Mouse (Mus musculus): ENCODE measurements around the gene Slc4a10. TPM values are rescaled to one million over a fixed set of nuclear protein-coding genes. Genes with fewer than 3 reads are reported as not detected.

Gene Slc4a10
- polyA plus RNA-seq, 1 experiment: not detected

DNA sequence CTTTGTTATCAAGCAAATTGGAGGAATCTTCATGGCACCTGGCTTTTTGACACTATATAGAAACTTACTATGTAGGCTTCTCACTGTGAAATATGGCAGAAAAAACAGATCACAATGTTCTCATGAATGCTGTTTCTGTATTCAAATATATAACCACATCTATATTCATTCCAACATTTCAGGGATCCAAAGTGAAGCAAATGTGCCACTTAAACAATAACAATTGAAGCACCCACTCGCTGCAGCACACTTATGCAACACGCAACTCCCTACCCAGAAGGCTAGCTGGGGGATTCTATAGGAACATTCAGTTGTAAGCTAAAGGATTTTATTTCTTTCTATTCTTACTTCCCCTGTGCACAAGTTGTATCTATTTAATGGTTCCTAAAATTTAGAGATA lies 255.5 kb downstream of the Slc4a10 start:
- TF ChIP-seq CTCF (IDR thresholded peaks at IDR 0.05; ENCODE audit: low read depth, low read length) (no peak), EP300 (IDR thresholded peaks at IDR 0.05; ENCODE audit: insufficient read depth, low read depth, low read length) (no peak), POLR2A (IDR thresholded peaks at IDR 0.05; ENCODE audit: insufficient read depth, low read length) (no peak)
- Histone ChIP-seq H3K27me3 (ENCODE audit: control insufficient read depth, insufficient read depth, low read length, poor library complexity, severe bottlenecking) (no peaks in the 10 kb centered on the region), H3K36me3 (ENCODE audit: control insufficient read depth, insufficient read depth, low read length, poor library complexity, severe bottlenecking) (no peaks in the 10 kb centered on the region), H3K4me3 (ENCODE audit: low read depth, low read length) (no peak overlapping the region), H3K9me3 (replicated peaks; ENCODE audit: control insufficient read depth, insufficient read depth, low read length, poor library complexity, severe bottlenecking) (no peaks in the 10 kb centered on the region), H3K4me1 (ENCODE audit: control insufficient read depth, insufficient read depth, low read length) (no peaks in the 10 kb centered on the region), H3K27ac (ENCODE audit: insufficient read depth, low read length) (no peak overlapping the region), H3K9ac (ENCODE audit: low read depth, poor library complexity, severe bottlenecking) (no peak overlapping the region)

DNA sequence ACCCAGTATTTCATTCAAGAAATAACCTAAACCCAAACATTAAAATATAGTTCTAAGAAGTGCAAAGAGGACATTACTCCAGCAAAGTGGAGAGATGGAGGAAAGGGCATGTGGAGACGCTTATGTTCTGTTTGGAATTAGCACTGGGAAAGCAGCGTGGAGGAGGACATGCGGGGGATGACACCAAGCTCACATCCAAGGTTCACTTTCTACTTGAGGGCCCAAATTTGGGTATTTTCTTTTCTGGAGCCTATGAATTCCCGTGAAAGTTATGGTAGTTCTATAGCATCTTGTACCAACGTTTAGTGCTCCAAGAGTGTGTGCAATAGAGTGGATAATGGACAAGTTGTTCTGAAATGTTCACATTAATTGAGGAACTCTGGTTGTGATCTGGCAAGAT lies 260.7 kb downstream of the Slc4a10 start:
- Histone ChIP-seq H3K4me1 (ENCODE audit: control insufficient read depth, insufficient read depth, low read length) (no peaks in the 10 kb centered on the region), H3K36me3 (ENCODE audit: control insufficient read depth, insufficient read depth, low read length, poor library complexity, severe bottlenecking) (no peaks in the 10 kb centered on the region), H3K27ac (ENCODE audit: insufficient read depth, low read length) (no peak overlapping the region), H3K9me3 (replicated peaks; ENCODE audit: control insufficient read depth, insufficient read depth, low read length, poor library complexity, severe bottlenecking) (no peaks in the 10 kb centered on the region), H3K27me3 (ENCODE audit: control insufficient read depth, insufficient read depth, low read length, poor library complexity, severe bottlenecking) (no peaks in the 10 kb centered on the region), H3K4me3 (ENCODE audit: low read depth, low read length) (no peak overlapping the region), H3K9ac (ENCODE audit: low read depth, poor library complexity, severe bottlenecking) (no peak overlapping the region)
- no peak for TF ChIP-seq CTCF (IDR thresholded peaks at IDR 0.05; ENCODE audit: low read depth, low read length)
- TF ChIP-seq EP300 (IDR thresholded peaks at IDR 0.05; ENCODE audit: insufficient read depth, low read depth, low read length): no peak
- no peak for TF ChIP-seq POLR2A (IDR thresholded peaks at IDR 0.05; ENCODE audit: insufficient read depth, low read length)

DNA sequence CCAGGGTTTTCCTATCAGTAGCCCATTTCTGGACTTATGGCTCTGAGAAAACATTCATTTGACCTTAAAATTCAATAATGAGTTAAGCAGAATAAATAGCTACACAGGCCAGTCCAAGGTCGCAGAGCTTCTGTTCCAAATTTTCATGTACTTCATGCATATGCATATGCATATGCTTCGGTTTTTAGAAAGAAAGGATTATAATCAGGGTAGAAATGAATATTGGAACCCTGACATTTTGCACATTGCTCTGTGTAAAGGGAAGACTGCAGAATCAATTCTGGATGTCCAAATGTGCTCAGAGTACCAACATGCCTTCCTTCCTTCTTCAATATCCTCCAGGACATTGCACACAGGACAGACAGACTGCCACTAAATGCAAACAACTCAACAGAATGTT lies 261.2 kb downstream of the Slc4a10 start:
- Histone ChIP-seq H3K36me3 (ENCODE audit: control insufficient read depth, insufficient read depth, low read length, poor library complexity, severe bottlenecking) (no peaks in the 10 kb centered on the region), H3K4me1 (ENCODE audit: control insufficient read depth, insufficient read depth, low read length) (no peaks in the 10 kb centered on the region), H3K4me3 (ENCODE audit: low read depth, low read length) (no peak overlapping the region), H3K9ac (ENCODE audit: low read depth, poor library complexity, severe bottlenecking) (no peak overlapping the region), H3K9me3 (replicated peaks; ENCODE audit: control insufficient read depth, insufficient read depth, low read length, poor library complexity, severe bottlenecking) (no peaks in the 10 kb centered on the region), H3K27ac (ENCODE audit: insufficient read depth, low read length) (no peak overlapping the region), H3K27me3 (ENCODE audit: control insufficient read depth, insufficient read depth, low read length, poor library complexity, severe bottlenecking) (no peaks in the 10 kb centered on the region)
- TF ChIP-seq EP300 (IDR thresholded peaks at IDR 0.05; ENCODE audit: insufficient read depth, low read depth, low read length) (no peak), POLR2A (IDR thresholded peaks at IDR 0.05; ENCODE audit: insufficient read depth, low read length) (no peak), CTCF (IDR thresholded peaks at IDR 0.05; ENCODE audit: low read depth, low read length) (no peak)

DNA sequence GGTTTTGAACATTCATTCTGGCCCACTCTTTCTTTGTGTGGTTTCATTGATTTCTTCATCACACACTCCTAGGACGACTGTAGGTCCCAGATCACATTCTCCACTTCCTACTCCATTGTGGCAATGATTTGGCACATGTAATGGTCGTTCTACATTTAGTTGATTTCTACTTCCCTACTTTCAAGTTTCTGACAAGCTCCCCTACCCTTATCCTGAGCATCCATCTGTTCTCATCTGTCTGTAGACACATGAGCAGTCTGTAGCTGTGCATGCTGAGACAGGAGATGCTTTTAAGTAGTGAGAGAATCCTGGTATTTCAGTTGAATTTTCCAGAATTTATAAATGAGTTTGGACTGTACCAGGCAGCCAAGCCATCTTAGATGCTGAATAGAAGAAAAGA lies 270.7 kb downstream of the Slc4a10 start:
- Histone ChIP-seq H3K27me3 (ENCODE audit: control insufficient read depth, insufficient read depth, low read length, poor library complexity, severe bottlenecking) (no peaks in the 10 kb centered on the region), H3K4me1 (ENCODE audit: control insufficient read depth, insufficient read depth, low read length) (no peaks in the 10 kb centered on the region), H3K36me3 (ENCODE audit: control insufficient read depth, insufficient read depth, low read length, poor library complexity, severe bottlenecking) (no peaks in the 10 kb centered on the region), H3K9me3 (replicated peaks; ENCODE audit: control insufficient read depth, insufficient read depth, low read length, poor library complexity, severe bottlenecking) (no peaks in the 10 kb centered on the region), H3K27ac (ENCODE audit: insufficient read depth, low read length) (no peak overlapping the region), H3K9ac (ENCODE audit: low read depth, poor library complexity, severe bottlenecking) (no peak overlapping the region), H3K4me3 (ENCODE audit: low read depth, low read length) (no peak overlapping the region)
- TF ChIP-seq POLR2A (IDR thresholded peaks at IDR 0.05; ENCODE audit: insufficient read depth, low read length) (no peak), CTCF (IDR thresholded peaks at IDR 0.05; ENCODE audit: low read depth, low read length) (no peak), EP300 (IDR thresholded peaks at IDR 0.05; ENCODE audit: insufficient read depth, low read depth, low read length) (no peak)

DNA sequence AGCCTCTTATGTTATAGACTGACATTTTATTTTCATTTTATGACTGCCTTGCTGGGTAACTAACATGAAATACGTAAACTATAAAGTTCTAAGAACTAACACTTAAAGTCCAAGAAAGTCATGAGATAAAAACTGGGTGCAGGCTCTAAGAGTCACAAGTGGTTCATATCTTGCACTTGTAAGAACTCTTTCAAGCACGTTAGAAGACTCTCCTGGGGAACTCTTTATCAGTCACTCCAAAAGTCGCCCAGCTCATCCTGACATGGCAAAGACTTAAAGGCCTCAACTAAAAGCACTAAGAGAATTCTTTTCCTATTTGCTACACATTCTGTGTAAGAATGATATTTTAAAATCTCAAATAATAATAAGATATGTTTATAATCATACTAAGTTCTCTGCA lies 273.2 kb downstream of the Slc4a10 start:
- Histone ChIP-seq H3K9me3 (replicated peaks; ENCODE audit: control insufficient read depth, insufficient read depth, low read length, poor library complexity, severe bottlenecking) (no peaks in the 10 kb centered on the region), H3K4me3 (ENCODE audit: low read depth, low read length) (no peak overlapping the region), H3K4me1 (ENCODE audit: control insufficient read depth, insufficient read depth, low read length) (no peaks in the 10 kb centered on the region), H3K27ac (ENCODE audit: insufficient read depth, low read length) (no peak overlapping the region), H3K36me3 (ENCODE audit: control insufficient read depth, insufficient read depth, low read length, poor library complexity, severe bottlenecking) (no peaks in the 10 kb centered on the region), H3K9ac (ENCODE audit: low read depth, poor library complexity, severe bottlenecking) (no peak overlapping the region), H3K27me3 (ENCODE audit: control insufficient read depth, insufficient read depth, low read length, poor library complexity, severe bottlenecking) (no peaks in the 10 kb centered on the region)
- TF ChIP-seq POLR2A (IDR thresholded peaks at IDR 0.05; ENCODE audit: insufficient read depth, low read length) (no peak), CTCF (IDR thresholded peaks at IDR 0.05; ENCODE audit: low read depth, low read length) (no peak), EP300 (IDR thresholded peaks at IDR 0.05; ENCODE audit: insufficient read depth, low read depth, low read length) (no peak)

DNA sequence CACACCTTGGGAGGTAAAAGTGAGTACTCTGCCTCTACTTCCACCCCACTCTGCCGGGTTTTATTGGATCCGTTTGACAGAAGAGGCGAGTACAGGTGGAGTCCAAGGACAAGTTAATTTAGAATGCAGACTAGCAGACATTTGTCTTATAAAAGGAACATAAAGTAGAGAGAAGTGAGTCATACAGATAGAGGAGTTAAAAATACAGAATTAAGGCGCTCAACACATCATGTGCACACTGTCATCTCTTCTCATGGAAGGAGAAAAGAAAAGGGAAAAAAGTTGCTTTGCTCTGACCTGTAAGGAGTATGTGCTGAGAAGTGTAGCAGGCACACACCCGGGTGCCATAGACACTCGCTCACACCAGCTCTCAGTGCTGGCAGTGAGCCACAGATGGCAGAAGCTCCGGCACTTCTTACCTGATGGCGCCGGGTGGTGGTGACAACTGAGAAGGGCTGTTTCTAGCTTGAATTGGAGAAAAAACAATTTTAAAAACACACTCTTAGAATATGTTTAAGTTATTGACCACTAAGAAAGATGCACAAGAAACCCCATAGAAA lies 276.9 kb downstream of the Slc4a10 start:
- Histone ChIP-seq H3K9ac (ENCODE audit: low read depth, poor library complexity, severe bottlenecking) (no peak overlapping the region), H3K4me1 (ENCODE audit: control insufficient read depth, insufficient read depth, low read length) (no peaks in the 10 kb centered on the region), H3K27ac (ENCODE audit: insufficient read depth, low read length) (no peak overlapping the region), H3K9me3 (replicated peaks; ENCODE audit: control insufficient read depth, insufficient read depth, low read length, poor library complexity, severe bottlenecking) (no peaks in the 10 kb centered on the region), H3K4me3 (ENCODE audit: low read depth, low read length) (no peak overlapping the region), H3K36me3 (ENCODE audit: control insufficient read depth, insufficient read depth, low read length, poor library complexity, severe bottlenecking) (no peaks in the 10 kb centered on the region), H3K27me3 (ENCODE audit: control insufficient read depth, insufficient read depth, low read length, poor library complexity, severe bottlenecking) (no peaks in the 10 kb centered on the region)
- TF ChIP-seq EP300 (IDR thresholded peaks at IDR 0.05; ENCODE audit: insufficient read depth, low read depth, low read length): no peak
- no peak for TF ChIP-seq POLR2A (IDR thresholded peaks at IDR 0.05; ENCODE audit: insufficient read depth, low read length)
- no peak for TF ChIP-seq CTCF (IDR thresholded peaks at IDR 0.05; ENCODE audit: low read depth, low read length)

Data from ES-Bruce4 (cell line).